Mouse (Mus musculus) kidney, postnatal 0 days (tissue): ENCODE data around the gene Dennd1a. TPM values are rescaled to one million over a fixed set of nuclear protein-coding genes. Genes with fewer than 3 reads are reported as not detected.
A peak's percentile ranks its signal among the peaks of the same experiment; 100 is the strongest.

Experiments used
- ATAC-seq: fragments of 200-750 bp; cut with Nextera tagmentation; replicated peaks from 2 replicates; pipeline ENCODE4 v1.8.0; 2017; ENCODE audit warnings: low read depth, moderate number of reproducible peaks, moderate TSS enrichment, moderate library complexity; ENCODE audit not compliant: low FRiP score
- DNase-seq: peaks from one replicate; pipeline ENCODE4 v3.0.0-alpha.2; 2016; ENCODE audit warnings: low spot score
- H3K27ac ChIP-seq: fragments of 300-500 bp; sonication (generic); 2 replicates; pipeline ENCODE4 v1.5.1; 2014; ENCODE audit warnings: mild to moderate bottlenecking
- H3K27me3 ChIP-seq: fragments of 300-500 bp; sonication (generic); 2 replicates; pipeline ENCODE4 v1.6.1; 2014; ENCODE audit warnings: low read length, mixed read lengths; ENCODE audit not compliant: insufficient read depth
- H3K36me3 ChIP-seq: fragments of 300-500 bp; sonication (generic); 2 replicates; pipeline ENCODE4 v1.6.1; 2014; ENCODE audit warnings: low read length, mixed read lengths; ENCODE audit not compliant: insufficient read depth
- H3K4me1 ChIP-seq: fragments of 300-500 bp; sonication (generic); replicated peaks from 2 replicates; pipeline ENCODE4 v1.6.1; 2014; ENCODE audit warnings: antibody characterized with exemption, low read length, mixed read lengths; ENCODE audit not compliant: insufficient read depth
- H3K4me2 ChIP-seq: fragments of 300-500 bp; sonication (generic); 2 replicates; pipeline ENCODE4 v1.6.1; 2014; ENCODE audit warnings: mild to moderate bottlenecking, low read length, moderate library complexity, mixed read lengths
- H3K4me3 ChIP-seq: fragments of 300-500 bp; sonication (generic); replicated peaks from 2 replicates; pipeline ENCODE4 v1.5.1; 2014; ENCODE audit warnings: low read depth, low read length
- H3K9ac ChIP-seq: fragments of 300-500 bp; sonication (generic); 2 replicates; pipeline ENCODE4 v1.6.1; 2014; ENCODE audit warnings: low read depth, low read length
- H3K9me3 ChIP-seq: fragments of 300-500 bp; sonication (generic); replicated peaks from 2 replicates; pipeline ENCODE4 v1.6.1; 2016; ENCODE audit warnings: low read length, inconsistent platforms, mixed read lengths
- CTCF ChIP-seq: IDR thresholded peaks from 2 replicates; pipeline ENCODE4 v1.5.1; 2016; ENCODE audit warnings: antibody characterized with exemption, low read depth, mild to moderate bottlenecking, moderate library complexity
- WGBS: fragments of 180-500 bp; shearing (Covaris S2); extraction: QIAGEN DNeasy Blood & Tissue Kit; methylation state at CpG from one replicate; pipeline ENCODE4 v1.1.7; 2014; 5-methylcytosine and 5-hydroxymethylcytosine counted together
- polyA plus RNA-seq: library from polyadenylated mRNA; unstranded; fragments of >200 nt; fragmentation: Nextera tagmentation; extraction: Ambion mirVana; gene quantifications from 2 replicates; pipeline ENCODE4 v1.2.1, GENCODE M21; 2015

Dennd1a gene
- polyA plus RNA-seq, 1 experiment from 2014 or later = 10.6 TPM

DNA sequence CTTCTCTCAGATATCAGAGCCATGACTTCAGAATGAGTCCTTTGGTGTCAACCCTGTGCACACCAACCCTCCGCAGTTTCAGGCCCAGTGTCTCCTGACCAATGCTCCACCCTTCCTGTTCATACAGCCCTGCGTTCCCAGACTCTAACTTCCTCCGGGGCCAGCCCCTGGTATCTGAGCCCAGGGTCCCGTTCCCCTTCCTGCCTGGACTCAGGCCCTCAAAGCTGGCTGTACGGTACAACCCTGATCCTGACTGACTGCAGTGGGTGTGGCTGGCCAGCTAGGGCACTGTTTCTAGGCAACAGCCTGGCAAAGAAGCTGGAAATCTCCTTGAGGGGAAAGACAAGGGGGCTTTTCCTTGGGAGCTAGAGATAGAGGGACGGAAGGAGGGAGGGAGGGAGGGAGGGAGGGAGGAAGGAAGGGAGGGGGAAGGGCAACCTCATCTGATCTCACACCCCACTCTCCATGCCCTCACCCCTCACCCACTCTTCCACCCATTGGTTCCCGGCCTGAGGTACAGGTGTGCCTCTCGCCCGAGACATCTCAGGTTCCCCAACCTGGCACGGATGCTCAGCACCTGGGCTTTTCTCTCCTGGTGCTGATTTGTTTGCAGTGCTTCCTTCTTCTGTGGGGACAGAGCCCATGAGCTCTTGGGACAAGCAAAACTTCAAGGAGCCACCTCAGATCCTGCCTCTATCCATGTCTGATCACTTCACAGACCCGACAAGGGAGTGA, 521.0 kb downstream of the Dennd1a start:
- no peak for TF ChIP-seq CTCF
- DNase-seq = no peak
- no peak overlapping the region for H3K4me3 ChIP-seq
- peaks cover 23% of the 10 kb centered on the region for H3K4me1 ChIP-seq
- no peak overlapping the region for H3K4me2 ChIP-seq
- no peaks in the 10 kb centered on the region for H3K36me3 ChIP-seq
- no peak overlapping the region for H3K27ac ChIP-seq
- WGBS = 62% methylated on average over 10 of the region's 11 CpGs
- no peaks in the 10 kb centered on the region for H3K27me3 ChIP-seq
- no peak for ATAC-seq
- no peak overlapping the region for H3K9ac ChIP-seq
- no peaks in the 10 kb centered on the region for H3K9me3 ChIP-seq

GRCm38 (mm10) chr2:37765082-37765483, 522.1 kb downstream of the Dennd1a start:
- 26% methylated on average over 21 of the region's 21 CpGs for WGBS
- Histone ChIP-seq H3K9me3 (no peaks in the 10 kb centered on the region), H3K4me2 (no peak overlapping the region), H3K9ac (no peak overlapping the region), H3K4me1 (peaks cover 23% of the 10 kb centered on the region), H3K27me3 (no peaks in the 10 kb centered on the region), H3K36me3 (no peaks in the 10 kb centered on the region), H3K27ac (no peak overlapping the region), H3K4me3 (no peak overlapping the region)
- no peak for TF ChIP-seq CTCF
- no peak for ATAC-seq
- DNase-seq = no peak

- TF ChIP-seq CTCF = no peak
- Histone ChIP-seq H3K9ac (no peak overlapping the region), H3K9me3 (no peaks in the 10 kb centered on the region), H3K27ac (no peak overlapping the region), H3K27me3 (no peaks in the 10 kb centered on the region), H3K4me2 (no peak overlapping the region), H3K36me3 (no peaks in the 10 kb centered on the region), H3K4me3 (no peak overlapping the region), H3K4me1 (peaks cover 23% of the 10 kb centered on the region)
- DNase-seq (no peak), ATAC-seq (no peak)
- WGBS = 92% methylated on average over 2 of the region's 2 CpGs
These were observed 522.7 kb downstream of the Dennd1a start for GRCm38 (mm10) chr2:37764514-37764913.

- DNase-seq (peak; percentile 78), ATAC-seq (no peak)
- Histone ChIP-seq H3K4me3 (no peak overlapping the region), H3K9ac (no peak overlapping the region), H3K36me3 (no peaks in the 10 kb centered on the region), H3K27me3 (no peaks in the 10 kb centered on the region), H3K9me3 (no peaks in the 10 kb centered on the region), H3K4me2 (no peak overlapping the region), H3K27ac (no peak overlapping the region), H3K4me1 (peaks cover 23% of the 10 kb centered on the region)
- 21% methylated on average over 3 of the region's 3 CpGs for WGBS
- TF ChIP-seq CTCF = no peak
These were observed 523.6 kb downstream of the Dennd1a start for GRCm38 (mm10) chr2:37763638-37764037.

GRCm38 (mm10) chr2:37760633-37761032, 526.6 kb downstream of the Dennd1a start:
- Histone ChIP-seq H3K27me3 (no peaks in the 10 kb centered on the region), H3K27ac (no peak overlapping the region), H3K4me3 (no peak overlapping the region), H3K4me1 (peaks cover 6% of the 10 kb centered on the region; the same call in 1 of the 2 replicates), H3K9me3 (no peaks in the 10 kb centered on the region), H3K36me3 (no peaks in the 10 kb centered on the region), H3K4me2 (no peak overlapping the region), H3K9ac (no peak overlapping the region)
- no peak for TF ChIP-seq CTCF
- ATAC-seq = no peak
- WGBS = 68% methylated on average over 6 of the region's 6 CpGs
- no peak for DNase-seq

- Histone ChIP-seq H3K27ac (no peak overlapping the region), H3K9ac (peak overlapping the region; percentile 41; the same call in 1 of the 2 replicates), H3K27me3 (no peaks in the 10 kb centered on the region), H3K36me3 (no peaks in the 10 kb centered on the region), H3K9me3 (no peaks in the 10 kb centered on the region), H3K4me2 (peak overlapping the region; percentile 21; the same call in 1 of the 2 replicates), H3K4me1 (no peaks in the 10 kb centered on the region; the same call in 1 of the 2 replicates), H3K4me3 (no peak overlapping the region)
- DNase-seq (peak; percentile 57), ATAC-seq (no peak; the same call in 1 of the 2 replicates)
- TF ChIP-seq CTCF = no peak
- 21% methylated on average over 21 of the region's 21 CpGs for WGBS
These were observed 528.7 kb downstream of the Dennd1a start for GRCm38 (mm10) chr2:37758343-37759015.
